ENCODE assay signal across 8 mouse cellular contexts in genomic region chr1:191461811-191462491, GRCm38 (mm10). TPM values are rescaled to one million over a fixed set of nuclear protein-coding genes. Genes with fewer than 3 reads are reported as not detected.
DNase-seq lines count a peak whose midpoint lies in the region; ATAC-seq and TF ChIP-seq lines count a peak whose summit lies in the region.

No protein-coding gene starts in this region.

- H3K27me3 ChIP-seq in embryonic facial prominence, embryonic 12.5 days = no peaks in the 10 kb centered on the region
- no peaks in the 10 kb centered on the region for H3K27me3 ChIP-seq in heart, postnatal 0 days (ENCODE audit: control insufficient read depth, insufficient read depth, low read length)
- no peaks in the 10 kb centered on the region for H3K27me3 ChIP-seq in midbrain, embryonic 12.5 days
- no peaks in the 10 kb centered on the region for H3K27me3 ChIP-seq in thymus, adult 2 months (ENCODE audit: control insufficient read depth, insufficient read depth, low read length)

- TF ChIP-seq CTCF in heart, postnatal 0 days (IDR thresholded peaks at IDR 0.05; ENCODE audit: low read depth) = no peak
- TF ChIP-seq CTCF in thymus, adult 2 months (IDR thresholded peaks at IDR 0.05; ENCODE audit: borderline replicate concordance, control insufficient read depth, extremely low read depth, insufficient read depth, low read length, poor library complexity) = no peak

- peaks cover 14% of the 10 kb centered on the region; the same call in 1 of the 2 replicates for H3K4me1 ChIP-seq in embryonic facial prominence, embryonic 12.5 days
- peaks cover 40% of the 10 kb centered on the region for H3K4me1 ChIP-seq in heart, postnatal 0 days (ENCODE audit: control insufficient read depth, insufficient read depth)
- H3K4me1 ChIP-seq in midbrain, embryonic 12.5 days = peaks cover 12% of the 10 kb centered on the region
- H3K4me1 ChIP-seq in thymus, adult 2 months (replicated peaks; ENCODE audit: control insufficient read depth, insufficient read depth, low read length) = peaks cover 23% of the 10 kb centered on the region

- H3K27ac ChIP-seq in embryonic facial prominence, embryonic 12.5 days = peak overlapping the region; percentile 23
- peak overlapping the region; percentile 82 for H3K27ac ChIP-seq in heart, postnatal 0 days (ENCODE audit: low read depth)
- H3K27ac ChIP-seq in midbrain, embryonic 12.5 days (replicated peaks) = 0 out of 2 replicates have a peak overlapping the region, but pooled peaks have one; percentile 4
- no peak overlapping the region for H3K27ac ChIP-seq in thymus, adult 2 months (ENCODE audit: control insufficient read depth, insufficient read depth, low read length)

- no peak overlapping the region for H3K4me3 ChIP-seq in embryonic facial prominence, embryonic 12.5 days
- H3K4me3 ChIP-seq in heart, postnatal 0 days (ENCODE audit: low read depth, low read length) = no peak overlapping the region
- H3K4me3 ChIP-seq in midbrain, embryonic 12.5 days = no peak overlapping the region
- H3K4me3 ChIP-seq in thymus, adult 2 months (ENCODE audit: control insufficient read depth, insufficient read depth, low read length) = no peak overlapping the region

- DNase-seq in MN1 (ENCODE audit: low spot score) = peak; percentile 71
- DNase-seq in heart, postnatal 0 days (ENCODE audit: low spot score) = peak; percentile 76
- DNase-seq in kidney, postnatal 10 days = peak; percentile 71
- DNase-seq in thymus, adult 2 months = no peak
- no peak for DNase-seq in natural killer cell, adult 2 months (ENCODE audit: low spot score in 2 of 2)

- TF ChIP-seq EP300 in heart, postnatal 0 days (IDR thresholded peaks at IDR 0.05; ENCODE audit: low read depth) = no peak; the same call in 1 of the 2 replicates

- H3K4me2 ChIP-seq in embryonic facial prominence, embryonic 12.5 days (replicated peaks) = peak overlapping the region; percentile 16
- peak overlapping the region; percentile 42 for H3K4me2 ChIP-seq in heart, postnatal 0 days (ENCODE audit: low read depth, low read length)
- H3K4me2 ChIP-seq in midbrain, embryonic 12.5 days (replicated peaks) = peak overlapping the region; percentile 7

- H3K9ac ChIP-seq in embryonic facial prominence, embryonic 12.5 days = no peak overlapping the region
- H3K9ac ChIP-seq in heart, postnatal 0 days (replicated peaks; ENCODE audit: low read depth, low read length) = peak overlapping the region; percentile 18; the same call in 1 of the 2 replicates
- H3K9ac ChIP-seq in midbrain, embryonic 12.5 days (replicated peaks) = no peak overlapping the region

- no peak for TF ChIP-seq POLR2A in thymus, adult 2 months (IDR thresholded peaks at IDR 0.05; ENCODE audit: control insufficient read depth, extremely low read depth, insufficient read depth, low read length, poor library complexity)

- peak; percentile 77; the same call in 1 of the 2 replicates for ATAC-seq in embryonic facial prominence, embryonic 12.5 days (ENCODE audit: insufficient number of reproducible peaks, insufficient read depth, low FRiP score, low TSS enrichment)
- ATAC-seq in heart, postnatal 0 days (ENCODE audit: insufficient read depth, low read depth) = peak; percentile 88
- peak; percentile 65; the same call in 1 of the 2 replicates for ATAC-seq in midbrain, embryonic 12.5 days (ENCODE audit: low FRiP score, low read depth)
- no peak for ATAC-seq in erythroid progenitor cell, adult 5-6 weeks (replicated peaks; ENCODE audit: low FRiP score, poor library complexity, severe bottlenecking)

- 12% methylated on average over 9 of the region's 9 CpGs for WGBS in embryonic facial prominence, embryonic 12.5 days
- 5% methylated on average over 9 of the region's 9 CpGs for WGBS in heart, postnatal 0 days
- WGBS in midbrain, embryonic 12.5 days = 22% methylated on average over 9 of the region's 9 CpGs
- 72% methylated on average over 9 of the region's 9 CpGs for WGBS in thymus, adult 2 months

- no peaks in the 10 kb centered on the region for H3K36me3 ChIP-seq in embryonic facial prominence, embryonic 12.5 days
- no peaks in the 10 kb centered on the region for H3K36me3 ChIP-seq in heart, postnatal 0 days (replicated peaks; ENCODE audit: control insufficient read depth, insufficient read depth, low read length)
- H3K36me3 ChIP-seq in midbrain, embryonic 12.5 days = no peaks in the 10 kb centered on the region
- H3K36me3 ChIP-seq in thymus, adult 2 months (ENCODE audit: control insufficient read depth, insufficient read depth, low read length) = no peaks in the 10 kb centered on the region

- H3K9me3 ChIP-seq in embryonic facial prominence, embryonic 12.5 days = no peaks in the 10 kb centered on the region
- no peaks in the 10 kb centered on the region for H3K9me3 ChIP-seq in heart, postnatal 0 days (replicated peaks; ENCODE audit: control insufficient read depth, low read length)
- H3K9me3 ChIP-seq in midbrain, embryonic 12.5 days = no peaks in the 10 kb centered on the region

RNA-seq across cellular contexts. Expression of gene Ppp2r5a, which starts 58.9 kb away (rescaled TPM):
- 17.5 and 22.4 TPM in 2 replicates for polyA plus RNA-seq in embryonic facial prominence, embryonic 12.5 days (2016; fragmentation: Nextera tagmentation; extraction: Ambion mirVana)
- 109 and 125 TPM in 2 replicates for total RNA-seq in heart, postnatal 0 days (2014; rRNA removed; ENCODE audit: low replicate concordance)
- 29.8 and 31.4 TPM in 2 replicates for polyA plus RNA-seq in heart, postnatal 0 days (2015; fragmentation: Nextera tagmentation; extraction: Ambion mirVana)
- 11.3 and 12.3 TPM in 2 replicates for polyA plus RNA-seq in midbrain, embryonic 12.5 days (2016; fragmentation: Nextera tagmentation; extraction: Ambion mirVana)
- polyA plus RNA-seq in thymus, adult 2 months (2012; rRNA removed) = 145 and 167 TPM in 2 replicates
- 59.1 and 84.3 TPM in 2 replicates for total RNA-seq in erythroid progenitor cell, adult 5-6 weeks (2015; ENCODE audit: low replicate concordance)
- 60.7 and 94.6 TPM in 2 replicates for total RNA-seq in erythroid progenitor cell, adult 5-6 weeks (2017; ENCODE audit: low replicate concordance)

Comparison
In these comparisons a context has a peak if more than half of its experiments do, and no peak if none do; other contexts are left out.
1. DNase-seq: peak in MN1 (single experiment), heart, postnatal 0 days (single experiment) and kidney, postnatal 10 days (single experiment); none in thymus, adult 2 months (single experiment) and natural killer cell, adult 2 months (0 of 2).
2. Peak in every context shown above with its lines, with median percentiles within 50 percentile points of each other: H3K4me2 ChIP-seq.